Mouse (Mus musculus) kidney, postnatal 0 days (tissue): ENCODE data around the gene Tmem259. TPM values are rescaled to one million over a fixed set of nuclear protein-coding genes. Genes with fewer than 3 reads are reported as not detected.

Experiments used
- ATAC-seq: fragments of 200-750 bp; cut with Nextera tagmentation; replicated peaks from 2 replicates; pipeline ENCODE4 v1.8.0; 2017; ENCODE audit warnings: low read depth, moderate number of reproducible peaks, moderate TSS enrichment, moderate library complexity; ENCODE audit not compliant: low FRiP score
- DNase-seq: peaks from one replicate; pipeline ENCODE4 v3.0.0-alpha.2; 2016; ENCODE audit warnings: low spot score
- H3K27ac ChIP-seq: fragments of 300-500 bp; sonication (generic); 2 replicates; pipeline ENCODE4 v1.5.1; 2014; ENCODE audit warnings: mild to moderate bottlenecking
- H3K27me3 ChIP-seq: fragments of 300-500 bp; sonication (generic); 2 replicates; pipeline ENCODE4 v1.6.1; 2014; ENCODE audit warnings: low read length, mixed read lengths; ENCODE audit not compliant: insufficient read depth
- H3K36me3 ChIP-seq: fragments of 300-500 bp; sonication (generic); 2 replicates; pipeline ENCODE4 v1.6.1; 2014; ENCODE audit warnings: low read length, mixed read lengths; ENCODE audit not compliant: insufficient read depth
- H3K4me1 ChIP-seq: fragments of 300-500 bp; sonication (generic); replicated peaks from 2 replicates; pipeline ENCODE4 v1.6.1; 2014; ENCODE audit warnings: antibody characterized with exemption, low read length, mixed read lengths; ENCODE audit not compliant: insufficient read depth
- H3K4me2 ChIP-seq: fragments of 300-500 bp; sonication (generic); 2 replicates; pipeline ENCODE4 v1.6.1; 2014; ENCODE audit warnings: mild to moderate bottlenecking, low read length, moderate library complexity, mixed read lengths
- H3K4me3 ChIP-seq: fragments of 300-500 bp; sonication (generic); replicated peaks from 2 replicates; pipeline ENCODE4 v1.5.1; 2014; ENCODE audit warnings: low read depth, low read length
- H3K9ac ChIP-seq: fragments of 300-500 bp; sonication (generic); 2 replicates; pipeline ENCODE4 v1.6.1; 2014; ENCODE audit warnings: low read depth, low read length
- H3K9me3 ChIP-seq: fragments of 300-500 bp; sonication (generic); replicated peaks from 2 replicates; pipeline ENCODE4 v1.6.1; 2016; ENCODE audit warnings: low read length, inconsistent platforms, mixed read lengths
- CTCF ChIP-seq: IDR thresholded peaks from 2 replicates; pipeline ENCODE4 v1.5.1; 2016; ENCODE audit warnings: antibody characterized with exemption, low read depth, mild to moderate bottlenecking, moderate library complexity
- WGBS: fragments of 180-500 bp; shearing (Covaris S2); extraction: QIAGEN DNeasy Blood & Tissue Kit; methylation state at CpG from one replicate; pipeline ENCODE4 v1.1.7; 2014; 5-methylcytosine and 5-hydroxymethylcytosine counted together
- polyA plus RNA-seq: library from polyadenylated mRNA; unstranded; fragments of >200 nt; fragmentation: Nextera tagmentation; extraction: Ambion mirVana; gene quantifications from 2 replicates; pipeline ENCODE4 v1.2.1, GENCODE M21; 2015

The Tmem259 gene
- polyA plus RNA-seq, 1 experiment from 2014 or later, result 26.6 TPM

DNA sequence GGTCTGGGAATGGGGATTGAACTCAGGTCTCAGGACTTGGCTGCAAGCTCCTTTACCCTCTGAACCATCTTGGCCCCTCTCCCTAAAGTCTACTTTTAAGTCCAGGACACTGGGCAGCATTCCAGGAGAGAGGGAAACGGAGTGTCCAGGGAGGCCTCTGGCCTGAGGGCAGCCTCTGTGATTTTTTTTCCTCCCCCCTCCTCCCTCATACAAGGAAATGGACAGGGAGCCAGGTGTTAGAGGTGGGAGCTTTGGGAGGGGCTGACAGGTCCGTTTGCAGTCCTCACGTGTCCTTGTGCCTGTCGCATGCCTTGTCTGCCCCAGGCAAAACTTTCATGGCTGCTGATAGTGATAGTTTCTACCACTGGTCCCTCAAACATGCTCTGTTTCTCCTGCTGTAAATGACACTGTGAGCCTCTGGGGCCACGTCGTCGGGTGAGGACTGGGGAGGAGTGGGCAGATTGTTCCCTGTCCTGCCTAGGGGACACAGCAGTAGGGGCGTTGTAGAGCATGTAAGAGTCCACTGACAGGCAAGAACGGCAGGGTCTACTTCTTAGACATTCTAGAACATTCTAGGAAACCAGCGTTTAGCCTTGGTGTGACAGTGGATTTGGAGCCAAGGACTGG, 47.7 kb downstream of the Tmem259 start:
- DNase-seq, result no peak
- Histone ChIP-seq H3K9ac (no peak overlapping the region), H3K4me2 (0 out of 2 replicates have a peak overlapping the region, but pooled peaks have one; percentile 3), H3K27ac (peak overlapping the region; percentile 90), H3K27me3 (no peaks in the 10 kb centered on the region), H3K4me1 (peaks cover 66% of the 10 kb centered on the region), H3K9me3 (no peaks in the 10 kb centered on the region), H3K36me3 (peaks cover 11% of the 10 kb centered on the region; the same call in 1 of the 2 replicates), H3K4me3 (no peak overlapping the region)
- no peak for ATAC-seq
- 40% methylated on average over 10 of the region's 10 CpGs for WGBS
- TF ChIP-seq CTCF, result no peak

DNA sequence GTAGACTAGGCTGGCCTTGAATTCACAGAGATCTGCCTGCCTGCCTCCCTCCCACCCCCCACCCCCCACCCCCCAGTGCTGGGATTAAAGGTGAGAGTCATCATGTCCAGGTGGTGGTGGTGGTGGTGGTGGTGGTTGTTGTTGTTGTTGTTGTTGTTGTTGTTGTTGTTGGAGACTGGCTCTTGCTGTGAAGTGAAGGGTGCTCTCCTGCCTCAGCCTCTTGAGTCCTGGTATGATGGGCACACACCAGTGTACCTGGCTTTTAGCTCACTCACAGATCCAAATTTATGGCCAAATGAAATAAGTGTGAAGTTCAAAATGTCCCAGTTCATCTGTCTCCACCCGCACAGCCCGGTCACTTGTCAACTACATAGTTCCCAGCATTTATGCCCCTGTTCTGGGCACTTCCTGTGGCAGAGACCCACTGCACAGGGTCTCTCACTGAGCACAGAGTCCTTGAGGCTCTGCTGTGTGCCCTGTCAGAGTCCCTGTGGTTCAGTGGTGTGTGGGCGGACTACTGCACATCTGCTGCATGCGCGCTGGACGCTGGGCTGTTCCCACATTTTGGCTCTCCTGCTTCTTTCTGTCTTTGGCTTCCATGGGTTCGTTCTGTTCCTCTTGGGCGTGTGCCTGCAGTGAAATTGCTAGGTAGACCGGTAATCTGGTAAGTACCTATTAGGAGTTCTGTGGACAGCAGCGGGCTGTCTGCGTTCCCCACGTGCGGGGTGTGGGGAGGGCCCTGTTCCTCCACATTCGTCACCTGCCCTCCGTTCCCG, 49.1 kb downstream of the Tmem259 start:
- Histone ChIP-seq H3K27ac (peak overlapping the region; percentile 15), H3K9ac (no peak overlapping the region), H3K4me1 (peaks cover 63% of the 10 kb centered on the region), H3K36me3 (peaks cover 16% of the 10 kb centered on the region), H3K4me2 (no peak overlapping the region), H3K9me3 (no peaks in the 10 kb centered on the region), H3K27me3 (no peaks in the 10 kb centered on the region), H3K4me3 (no peak overlapping the region)
- no peak for DNase-seq
- no peak for TF ChIP-seq CTCF
- ATAC-seq, result no peak
- 78% methylated on average over 16 of the region's 16 CpGs for WGBS

DNA sequence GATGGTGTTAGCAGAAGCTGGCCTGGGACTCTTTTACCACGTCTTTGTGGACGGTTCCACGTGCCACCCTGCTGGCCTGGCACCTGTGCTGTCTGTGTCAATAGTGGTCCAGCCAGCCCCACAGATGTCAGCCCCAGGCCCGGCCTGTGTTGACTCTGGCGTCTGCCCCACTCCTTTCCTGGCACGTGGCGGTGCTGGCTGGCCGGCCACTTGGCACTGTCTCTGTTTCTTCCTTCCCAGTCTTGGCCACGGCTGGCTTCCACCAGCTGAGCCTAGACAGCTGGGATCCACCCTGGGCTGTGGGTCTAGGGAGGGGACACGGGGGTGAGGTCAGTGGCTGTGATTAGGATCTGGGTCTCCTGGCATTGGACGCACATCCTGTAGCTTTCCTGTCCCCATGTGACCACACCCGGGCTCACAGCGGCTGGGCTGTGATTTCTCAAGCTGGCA, 49.8 kb downstream of the Tmem259 start:
- Histone ChIP-seq H3K4me2 (no peak overlapping the region; the same call in 1 of the 2 replicates), H3K9me3 (no peaks in the 10 kb centered on the region), H3K4me3 (no peak overlapping the region), H3K4me1 (peaks cover 66% of the 10 kb centered on the region), H3K36me3 (peaks cover 16% of the 10 kb centered on the region), H3K27ac (peak overlapping the region; percentile 15), H3K27me3 (no peaks in the 10 kb centered on the region), H3K9ac (peak overlapping the region; percentile 27; the same call in 1 of the 2 replicates)
- TF ChIP-seq CTCF, result no peak
- 39% methylated on average over 13 of the region's 13 CpGs for WGBS
- DNase-seq (peak; percentile 69), ATAC-seq (0 out of 2 replicates have a peak, but pooled peaks have one; percentile 23)

DNA sequence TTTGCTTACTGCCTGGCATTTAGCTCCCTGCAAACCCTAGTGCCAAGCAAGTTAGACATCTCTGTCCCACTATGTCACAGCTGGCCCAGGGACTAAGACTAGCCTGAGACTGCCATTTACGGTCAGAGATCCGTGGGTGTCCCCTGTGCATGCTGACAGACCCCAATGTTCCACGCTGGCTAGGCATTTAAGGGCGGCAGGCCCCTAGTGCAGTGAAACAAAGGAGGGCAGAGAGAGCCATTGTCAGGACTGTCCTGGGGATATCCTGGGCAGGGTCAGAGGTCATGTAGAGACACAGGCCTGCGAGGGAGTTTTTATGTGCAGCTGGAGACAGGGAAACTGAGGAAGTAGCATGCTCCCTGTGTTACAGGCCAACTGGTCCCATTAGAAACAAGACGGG, 50.3 kb downstream of the Tmem259 start:
- WGBS, result 67% methylated on average over 6 of the region's 6 CpGs
- H3K9ac ChIP-seq, result no peak overlapping the region

DNA sequence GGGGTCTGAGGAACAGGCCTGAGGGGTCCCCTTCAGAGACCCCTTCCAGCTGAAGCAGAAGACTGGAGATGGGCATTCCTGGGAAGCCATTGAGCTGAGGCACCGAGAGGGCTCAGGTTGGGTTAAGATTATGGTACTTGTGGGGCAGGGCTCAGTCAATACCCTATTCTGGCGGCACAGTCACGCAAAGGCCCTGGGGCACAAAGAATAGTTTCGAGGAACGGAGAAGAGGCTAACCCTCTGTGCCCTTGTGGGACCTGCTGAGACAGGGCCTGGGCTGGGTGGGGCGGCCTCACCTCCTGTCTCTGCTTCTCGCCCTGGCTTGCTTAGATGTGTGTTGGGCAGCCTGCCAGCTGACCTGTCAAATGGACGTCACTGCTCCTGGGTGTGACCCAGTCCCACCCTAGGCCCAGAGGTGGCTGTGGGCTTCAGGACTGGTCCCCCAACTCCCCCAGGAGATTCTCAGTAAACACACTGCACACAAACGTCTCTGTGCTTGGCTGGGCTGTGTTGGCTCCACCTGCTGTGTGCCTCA, 50.9 kb downstream of the Tmem259 start:
- no peak for ATAC-seq
- Histone ChIP-seq H3K36me3 (peaks cover 16% of the 10 kb centered on the region), H3K4me3 (no peak overlapping the region), H3K9ac (peak overlapping the region; percentile 18; the same call in 1 of the 2 replicates), H3K27me3 (no peaks in the 10 kb centered on the region), H3K9me3 (no peaks in the 10 kb centered on the region), H3K4me2 (0 out of 2 replicates have a peak overlapping the region, but pooled peaks have one; percentile 30), H3K27ac (peak overlapping the region; percentile 15), H3K4me1 (peaks cover 66% of the 10 kb centered on the region)
- TF ChIP-seq CTCF, result no peak
- 69% methylated on average over 9 of the region's 9 CpGs for WGBS
- no peak for DNase-seq

More for the DNA sequence above, 50.3 kb downstream of the Tmem259 start:
- ATAC-seq (no peak), DNase-seq (no peak)
- Histone ChIP-seq H3K27me3 (no peaks in the 10 kb centered on the region), H3K9me3 (no peaks in the 10 kb centered on the region), H3K27ac (peak overlapping the region; percentile 15; the same call in 1 of the 2 replicates), H3K4me1 (peaks cover 66% of the 10 kb centered on the region), H3K4me2 (no peak overlapping the region), H3K4me3 (no peak overlapping the region), H3K36me3 (peaks cover 16% of the 10 kb centered on the region)
- TF ChIP-seq CTCF, result no peak

DNA sequence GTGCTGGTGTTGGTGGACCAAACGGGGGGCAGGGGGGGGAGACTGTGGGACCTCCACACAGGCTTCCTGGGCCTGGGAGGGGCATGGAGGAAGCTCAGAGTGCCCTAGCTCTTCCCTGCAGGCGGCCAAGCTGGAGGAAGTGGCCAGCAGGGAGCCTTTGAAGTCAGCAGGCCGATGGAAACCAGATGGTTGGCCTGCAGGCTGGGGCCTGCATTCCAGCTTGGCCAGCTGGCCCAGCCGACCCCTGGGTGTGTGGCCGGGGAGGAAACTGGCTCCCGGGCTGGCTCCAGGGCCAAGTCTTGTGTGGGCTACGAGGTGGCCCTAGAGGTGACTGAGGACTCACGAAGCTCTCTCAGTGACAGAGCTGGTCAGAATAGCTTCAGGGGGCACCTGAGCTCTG, 51.4 kb downstream of the Tmem259 start:
- Histone ChIP-seq H3K4me2 (peak overlapping the region; percentile 30; the same call in 1 of the 2 replicates), H3K4me1 (peaks cover 63% of the 10 kb centered on the region), H3K27ac (peak overlapping the region; percentile 15), H3K36me3 (peaks cover 16% of the 10 kb centered on the region), H3K9me3 (no peaks in the 10 kb centered on the region), H3K27me3 (no peaks in the 10 kb centered on the region), H3K4me3 (no peak overlapping the region), H3K9ac (peak overlapping the region; percentile 18; the same call in 1 of the 2 replicates)
- 18% methylated on average over 8 of the region's 8 CpGs for WGBS
- ATAC-seq, result peak; percentile 11; the same call in 1 of the 2 replicates
- peak; percentile 90 for DNase-seq
- TF ChIP-seq CTCF, result peak; percentile 11; the same call in 1 of the 2 replicates
